Mouse (Mus musculus): ENCODE results near the gene H2-DMb2. TPM values are rescaled to one million over a fixed set of nuclear protein-coding genes. Genes with fewer than 3 reads are reported as not detected.

Gene H2-DMb2
- polyA plus RNA-seq, 1 experiment from 2014 or later, result 0.98 TPM

- H3K4me3 ChIP-seq (ENCODE audit: low read depth, low read length), result no peak overlapping the region
- no peak overlapping the region for H3K27ac ChIP-seq (ENCODE audit: low read depth, low read length)
- WGBS, result 88% methylated on average over 16 of the region's 16 CpGs
- peaks cover 5% of the 10 kb centered on the region; the same call in 1 of the 2 replicates for H3K27me3 ChIP-seq (replicated peaks; ENCODE audit: control insufficient read depth, insufficient read depth, low read length)
- no peak for TF ChIP-seq CTCF (IDR thresholded peaks at IDR 0.05; ENCODE audit: low read depth)
- H3K4me2 ChIP-seq (replicated peaks; ENCODE audit: low read depth), result no peak overlapping the region
- H3K4me1 ChIP-seq (replicated peaks; ENCODE audit: control insufficient read depth, insufficient read depth, low read length), result no peaks in the 10 kb centered on the region
- no peaks in the 10 kb centered on the region; the same call in 1 of the 2 replicates for H3K36me3 ChIP-seq (ENCODE audit: control insufficient read depth, insufficient read depth)
- no peak for ATAC-seq
- no peak overlapping the region for H3K9ac ChIP-seq (ENCODE audit: low read depth, low read length)
- no peaks in the 10 kb centered on the region for H3K9me3 ChIP-seq (ENCODE audit: control insufficient read depth)
Observed at GRCm38 (mm10) chr17:34200772-34201505, 57.8 kb downstream of the H2-DMb2 start.

Other genes starting within 250 kb of the H2-DMb2 start
- gene Platr17, start 238.2 kb upstream of the H2-DMb2 start, polyA plus RNA-seq (2015; fragmentation: Nextera tagmentation; extraction: Ambion mirVana), result 0.25 and 0.31 TPM in 2 replicates
- 20.6 and 22.6 TPM in 2 replicates for gene Daxx, start 233.9 kb upstream of the H2-DMb2 start, polyA plus RNA-seq (2015; fragmentation: Nextera tagmentation; extraction: Ambion mirVana)
- gene Tapbp, start 227.4 kb upstream of the H2-DMb2 start, polyA plus RNA-seq (2015; fragmentation: Nextera tagmentation; extraction: Ambion mirVana), result 102 and 110 TPM in 2 replicates
- 11.1 and 12.9 TPM in 2 replicates for gene Zbtb22, start 227.4 kb upstream of the H2-DMb2 start, polyA plus RNA-seq (2015; fragmentation: Nextera tagmentation; extraction: Ambion mirVana)
- gene Rgl2, start 213.8 kb upstream of the H2-DMb2 start, polyA plus RNA-seq (2015; fragmentation: Nextera tagmentation; extraction: Ambion mirVana), result 10.8 and 11.6 TPM in 2 replicates
- gene Pfdn6, start 203.0 kb upstream of the H2-DMb2 start, polyA plus RNA-seq (2015; fragmentation: Nextera tagmentation; extraction: Ambion mirVana), result 111 and 116 TPM in 2 replicates
- gene Wdr46, start 202.6 kb upstream of the H2-DMb2 start, polyA plus RNA-seq (2015; fragmentation: Nextera tagmentation; extraction: Ambion mirVana), result 10.6 and 11.2 TPM in 2 replicates
- gene B3galt4, start 191.8 kb upstream of the H2-DMb2 start, polyA plus RNA-seq (2015; fragmentation: Nextera tagmentation; extraction: Ambion mirVana), result 14.0 and 15.0 TPM in 2 replicates
- 23.5 and 25.5 TPM in 2 replicates for gene Vps52, start 187.5 kb upstream of the H2-DMb2 start, polyA plus RNA-seq (2015; fragmentation: Nextera tagmentation; extraction: Ambion mirVana)
- 1,060 and 1,067 TPM in 2 replicates for gene Rps18, start 187.3 kb upstream of the H2-DMb2 start, polyA plus RNA-seq (2015; fragmentation: Nextera tagmentation; extraction: Ambion mirVana)
- gene H2-K1, start 143.0 kb upstream of the H2-DMb2 start, polyA plus RNA-seq (2015; fragmentation: Nextera tagmentation; extraction: Ambion mirVana), result 896 and 933 TPM in 2 replicates
- gene Ring1, start 118.6 kb upstream of the H2-DMb2 start, polyA plus RNA-seq (2015; fragmentation: Nextera tagmentation; extraction: Ambion mirVana), result 9.1 and 10.1 TPM in 2 replicates
- 59.8 and 67.1 TPM in 2 replicates for gene H2-Ke6, start 115.2 kb upstream of the H2-DMb2 start, polyA plus RNA-seq (2015; fragmentation: Nextera tagmentation; extraction: Ambion mirVana)
- gene Slc39a7, start 111.6 kb upstream of the H2-DMb2 start, polyA plus RNA-seq (2015; fragmentation: Nextera tagmentation; extraction: Ambion mirVana), result 99.1 and 99.5 TPM in 2 replicates
- gene Rxrb, start 111.5 kb upstream of the H2-DMb2 start, polyA plus RNA-seq (2015; fragmentation: Nextera tagmentation; extraction: Ambion mirVana), result 19.5 and 22.1 TPM in 2 replicates
- gene Col11a2, start 103.9 kb upstream of the H2-DMb2 start, polyA plus RNA-seq (2015; fragmentation: Nextera tagmentation; extraction: Ambion mirVana), result 0.13 and 0.21 TPM in 2 replicates
- 0.25 and 0.90 TPM in 2 replicates for gene H2-Oa, start 51.0 kb upstream of the H2-DMb2 start, polyA plus RNA-seq (2015; fragmentation: Nextera tagmentation; extraction: Ambion mirVana)
- 15.2 and 16.7 TPM in 2 replicates for gene H2-DMa, start 23.8 kb upstream of the H2-DMb2 start, polyA plus RNA-seq (2015; fragmentation: Nextera tagmentation; extraction: Ambion mirVana)
- gene Brd2, start 20.7 kb upstream of the H2-DMb2 start, polyA plus RNA-seq (2015; fragmentation: Nextera tagmentation; extraction: Ambion mirVana), result 51.8 and 60.0 TPM in 2 replicates
- gene H2-DMb1, start 9.8 kb downstream of the H2-DMb2 start, polyA plus RNA-seq (2015; fragmentation: Nextera tagmentation; extraction: Ambion mirVana), result 5.1 and 6.4 TPM in 2 replicates
- 14.1 and 15.0 TPM in 2 replicates for gene Tap1, start 44.2 kb downstream of the H2-DMb2 start, polyA plus RNA-seq (2015; fragmentation: Nextera tagmentation; extraction: Ambion mirVana)
- 36.8 and 37.7 TPM in 2 replicates for gene Psmb9, start 44.5 kb downstream of the H2-DMb2 start, polyA plus RNA-seq (2015; fragmentation: Nextera tagmentation; extraction: Ambion mirVana)
- 82.4 and 86.4 TPM in 2 replicates for gene Psmb8, start 54.4 kb downstream of the H2-DMb2 start, polyA plus RNA-seq (2015; fragmentation: Nextera tagmentation; extraction: Ambion mirVana)
- gene Tap2, start 60.2 kb downstream of the H2-DMb2 start, polyA plus RNA-seq (2015; fragmentation: Nextera tagmentation; extraction: Ambion mirVana), result 11.2 and 13.0 TPM in 2 replicates
- gene H2-Ob, start 95.6 kb downstream of the H2-DMb2 start, polyA plus RNA-seq (2015; fragmentation: Nextera tagmentation; extraction: Ambion mirVana), result 0.17 and 0.30 TPM in 2 replicates
- gene H2-Ab1, start 114.4 kb downstream of the H2-DMb2 start, polyA plus RNA-seq (2015; fragmentation: Nextera tagmentation; extraction: Ambion mirVana), result 53.8 and 53.9 TPM in 2 replicates
- 35.8 and 41.2 TPM in 2 replicates for gene H2-Aa, start 144.5 kb downstream of the H2-DMb2 start, polyA plus RNA-seq (2015; fragmentation: Nextera tagmentation; extraction: Ambion mirVana)
- gene H2-Eb1, start 162.6 kb downstream of the H2-DMb2 start, polyA plus RNA-seq (2015; fragmentation: Nextera tagmentation; extraction: Ambion mirVana), result 24.1 and 25.1 TPM in 2 replicates
- gene H2-Eb2, start 182.4 kb downstream of the H2-DMb2 start, polyA plus RNA-seq (2015; fragmentation: Nextera tagmentation; extraction: Ambion mirVana), result not detected in 2 replicates
- gene Btnl2, start 211.5 kb downstream of the H2-DMb2 start, polyA plus RNA-seq (2015; fragmentation: Nextera tagmentation; extraction: Ambion mirVana), result 43.0 and 43.4 TPM in 2 replicates
- 114 and 119 TPM in 2 replicates for gene Btnl1, start 233.8 kb downstream of the H2-DMb2 start, polyA plus RNA-seq (2015; fragmentation: Nextera tagmentation; extraction: Ambion mirVana)

Measured in intestine, postnatal 0 days (tissue).